Mouse (Mus musculus) G1E (cell line): Measurements from ENCODE around the gene Ovgp1. TPM values are rescaled to one million over a fixed set of nuclear protein-coding genes. Genes with fewer than 3 reads are reported as not detected.

ENCODE experiments used
- ATAC-seq: 2 replicates; pipeline ENCODE4 v1.8.0; 2016; ENCODE audit warnings: mild to moderate bottlenecking; ENCODE audit not compliant: insufficient number of reproducible peaks, poor library complexity, low FRiP score, severe bottlenecking; ENCODE audit errors: extremely low read depth
- DNase-seq: peaks from one replicate; pipeline ENCODE4 v3.0.0; 2012; ENCODE audit warnings: low spot score
- H3K27me3 ChIP-seq: 2 replicates; pipeline ENCODE4 v1.6.1; 2012; ENCODE audit warnings: mild to moderate bottlenecking, low read length, inconsistent platforms; ENCODE audit not compliant: insufficient read depth
- H3K36me3 ChIP-seq: replicated peaks from 2 replicates; pipeline ENCODE3; 2012; ENCODE audit warnings: mild to moderate bottlenecking, inconsistent platforms
- H3K4me1 ChIP-seq: 2 replicates; pipeline ENCODE4 v1.6.1; 2012; ENCODE audit warnings: low read depth, low read length, inconsistent platforms, mixed read lengths; ENCODE audit not compliant: insufficient read depth
- H3K4me3 ChIP-seq: 2 replicates; pipeline ENCODE4 v1.5.1; 2012; ENCODE audit warnings: low read depth, mild to moderate bottlenecking, inconsistent platforms, low read length, moderate library complexity, mixed read lengths
- H3K9me3 ChIP-seq: replicated peaks from 2 replicates; pipeline ENCODE4 v1.6.1; 2012; ENCODE audit warnings: inconsistent platforms
- CTCF ChIP-seq: IDR thresholded peaks from 2 replicates; pipeline ENCODE4 v1.5.1; 2012; ENCODE audit warnings: low read depth, low read length, inconsistent platforms, mixed read lengths
- GATA1 ChIP-seq: IDR thresholded peaks from 2 replicates; pipeline ENCODE4 v1.6.1; 2012; ENCODE audit warnings: borderline replicate concordance, low read length, inconsistent platforms, mixed read lengths
- GATA2 ChIP-seq: IDR thresholded peaks from 2 replicates; pipeline ENCODE4 v1.6.1; 2012; ENCODE audit warnings: low read depth, low read length, inconsistent platforms, borderline replicate concordance
- POLR2AphosphoS5 ChIP-seq: IDR thresholded peaks from 2 replicates; pipeline ENCODE4 v1.6.1; 2012; ENCODE audit warnings: low read depth, low read length, inconsistent platforms; ENCODE audit not compliant: insufficient replicate concordance
- TAL1 ChIP-seq: conservative IDR thresholded peaks from 2 replicates; pipeline ENCODE4 v1.6.1; 2012; ENCODE audit warnings: low read depth, low read length, inconsistent platforms, mixed read lengths
- polyA plus RNA-seq: library from polyadenylated mRNA; stranded (reverse); fragments of >175 nt; gene quantifications from 2 replicates; pipeline ENCODE4 v1.2.3, GENCODE M21; 2012
- total RNA-seq, 2 experiments: library from RNA; stranded (forward) in 1 of 2; stranded (reverse) in 1 of 2; fragments of 200-1000 nt in 1 of 2; fragments of >200 nt in 1 of 2; fragmentation: Nextera tagmentation in 1 of 2; gene quantifications; 2 replicates each; pipeline ENCODE4 v1.2.3; 2014 to 2017

Gene Ovgp1
- total and polyA plus RNA-seq, 3 experiments = 0.22 to 3.4 (median 0.33) TPM

DNA sequence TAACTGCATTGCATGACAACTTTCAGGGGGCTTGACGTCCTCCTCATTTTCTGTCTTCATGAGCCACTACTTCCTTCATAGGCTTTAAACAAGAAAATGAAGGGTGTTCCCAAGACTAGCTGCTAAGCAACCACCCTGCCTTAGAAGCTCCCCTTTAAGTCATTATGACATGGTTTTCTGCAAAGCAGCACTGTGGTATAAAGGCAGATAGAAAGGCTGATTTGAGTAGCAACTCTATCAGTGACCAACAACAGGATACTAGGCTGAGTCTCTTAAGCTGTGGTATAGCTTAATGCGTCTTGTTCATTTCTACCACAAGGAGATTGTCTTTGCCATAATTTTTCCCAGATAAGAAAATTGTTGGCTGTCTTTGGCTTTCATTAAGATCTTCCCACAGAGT lies 41.0 kb downstream of the Ovgp1 start, which contains the start of gene Pifo:
Pifo (minus strand) TSS at position 101 of the 400 bp plus-strand sequence.
- H3K9me3 ChIP-seq = no peaks in the 10 kb centered on the region
- no peak for DNase-seq
- H3K27me3 ChIP-seq = no peaks in the 10 kb centered on the region
- H3K4me3 ChIP-seq = no peak within 1 kb of the TSS
- H3K4me1 ChIP-seq = no peaks in the 10 kb centered on the region
- H3K36me3 ChIP-seq = no peaks in the 10 kb centered on the region
- no peak for ATAC-seq
- TF ChIP-seq CTCF (no peak), GATA2 (no peak), TAL1 (no peak), POLR2AphosphoS5 (no peak), GATA1 (no peak)

DNA sequence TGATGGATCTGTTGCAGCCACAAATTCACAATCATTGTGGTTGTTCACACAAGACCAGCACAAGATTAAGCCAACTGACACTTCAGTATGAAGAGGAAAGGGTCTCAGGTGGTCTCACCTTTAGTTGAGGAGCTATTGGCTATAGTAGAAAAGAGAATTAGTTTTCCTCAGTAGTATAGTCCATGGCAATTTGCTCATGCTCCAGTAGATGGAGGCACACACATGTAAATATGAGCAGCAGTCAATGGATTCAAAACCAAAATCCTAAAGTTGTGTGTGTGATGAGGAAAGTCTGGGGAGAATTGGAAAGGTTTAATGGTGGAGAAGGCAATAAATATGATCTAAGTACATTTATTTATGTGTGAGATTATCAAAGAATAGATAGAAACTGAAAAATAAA lies 48.3 kb downstream of the Ovgp1 start:
- DNase-seq = no peak
- no peaks in the 10 kb centered on the region for H3K36me3 ChIP-seq

DNA sequence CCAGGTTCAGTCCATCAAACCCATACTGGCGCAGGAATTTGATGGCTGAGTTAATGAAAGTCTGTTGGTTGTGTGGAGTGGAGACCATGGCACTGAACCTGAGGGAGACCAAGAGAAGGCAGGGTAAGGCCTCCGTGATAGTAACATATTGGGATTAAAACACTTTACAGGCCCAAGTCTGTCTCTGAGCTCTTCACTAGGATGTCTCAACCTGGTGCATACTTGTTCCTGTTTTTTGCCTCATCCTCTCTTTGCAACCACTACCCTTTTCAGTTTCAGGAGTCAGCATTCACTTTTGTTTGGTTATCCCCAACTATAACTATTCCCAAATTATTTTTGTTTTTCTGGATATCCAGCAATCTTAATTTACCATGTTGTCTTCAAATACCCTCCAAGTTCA lies 50.6 kb downstream of the Ovgp1 start:
- Histone ChIP-seq H3K4me3 (no peak overlapping the region), H3K9me3 (no peaks in the 10 kb centered on the region), H3K27me3 (no peaks in the 10 kb centered on the region; the same call in 1 of the 2 replicates), H3K4me1 (no peaks in the 10 kb centered on the region), H3K36me3 (no peaks in the 10 kb centered on the region)
- TF ChIP-seq TAL1 (no peak), GATA2 (no peak), GATA1 (no peak), CTCF (no peak), POLR2AphosphoS5 (no peak)
- no peak for ATAC-seq
- no peak for DNase-seq

More for the DNA sequence above, 48.3 kb downstream of the Ovgp1 start:
- H3K27me3 ChIP-seq = no peaks in the 10 kb centered on the region; the same call in 1 of the 2 replicates
- H3K9me3 ChIP-seq = no peaks in the 10 kb centered on the region
- no peaks in the 10 kb centered on the region for H3K4me1 ChIP-seq
- ATAC-seq = no peak
- H3K4me3 ChIP-seq = no peak overlapping the region
- TF ChIP-seq CTCF (no peak), GATA1 (no peak), GATA2 (no peak), TAL1 (no peak), POLR2AphosphoS5 (no peak)

DNA sequence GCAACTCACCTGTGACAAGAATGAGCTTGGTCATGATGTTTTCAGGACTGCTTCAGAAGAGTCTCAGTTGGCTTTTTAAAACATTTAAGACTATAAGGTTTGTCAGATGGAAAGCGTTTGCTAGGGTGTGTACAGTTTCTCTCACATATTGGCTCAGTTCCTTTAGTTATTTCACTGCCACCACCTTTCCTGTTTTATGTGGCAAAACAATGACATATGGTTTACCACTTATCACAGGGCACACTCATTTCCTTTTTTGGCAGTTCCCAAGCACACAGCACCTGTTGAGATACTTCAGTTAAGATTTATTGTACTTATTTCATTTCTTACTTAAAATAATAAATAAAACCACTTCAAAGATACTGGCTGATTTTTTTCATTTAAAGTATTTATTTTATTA lies 59.3 kb downstream of the Ovgp1 start, which contains the start of gene Chil5:
Chil5 (minus strand) TSS at position 34 of the 400 bp plus-strand sequence.
- Histone ChIP-seq H3K4me1 (no peaks in the 10 kb centered on the region), H3K36me3 (no peaks in the 10 kb centered on the region), H3K27me3 (no peaks in the 10 kb centered on the region), H3K4me3 (no peak within 1 kb of the TSS), H3K9me3 (no peaks in the 10 kb centered on the region)
- ATAC-seq (no peak), DNase-seq (no peak)
- TF ChIP-seq GATA2 (no peak), GATA1 (no peak)

Other genes with a start within 250 kb of the Ovgp1 start
- 97.7 and 124 TPM in 2 replicates for gene Rap1a, start 172.4 kb upstream of the Ovgp1 start, total RNA-seq (2014; fragmentation: Nextera tagmentation)
- gene Rap1a, start 172.4 kb upstream of the Ovgp1 start, total RNA-seq (2017) = 105 and 121 TPM in 2 replicates
- gene Rap1a, start 172.4 kb upstream of the Ovgp1 start, polyA plus RNA-seq = 11.5 and 17.7 TPM in 2 replicates
- 1.4 TPM in 1 of 2 replicates, not detected in the other for gene Adora3, start 102.9 kb upstream of the Ovgp1 start, total RNA-seq (2014; fragmentation: Nextera tagmentation)
- 17.4 and 19.3 TPM in 2 replicates for gene Adora3, start 102.9 kb upstream of the Ovgp1 start, total RNA-seq (2017)
- gene Adora3, start 102.9 kb upstream of the Ovgp1 start, polyA plus RNA-seq = not detected in 2 replicates
- not detected in 2 replicates for gene Tmigd3, start 102.8 kb upstream of the Ovgp1 start, total RNA-seq (2014; fragmentation: Nextera tagmentation)
- 1.3 and 5.5 TPM in 2 replicates for gene Tmigd3, start 102.8 kb upstream of the Ovgp1 start, total RNA-seq (2017)
- gene Tmigd3, start 102.8 kb upstream of the Ovgp1 start, polyA plus RNA-seq = 0.05 TPM in 1 of 2 replicates, not detected in the other
- gene I830077J02Rik, start 41.0 kb upstream of the Ovgp1 start, total RNA-seq (2014; fragmentation: Nextera tagmentation) = 34.4 and 36.8 TPM in 2 replicates
- 32.6 and 33.1 TPM in 2 replicates for gene I830077J02Rik, start 41.0 kb upstream of the Ovgp1 start, total RNA-seq (2017)
- 0.98 and 1.6 TPM in 2 replicates for gene I830077J02Rik, start 41.0 kb upstream of the Ovgp1 start, polyA plus RNA-seq
- gene Wdr77, start 14.3 kb upstream of the Ovgp1 start, total RNA-seq (2014; fragmentation: Nextera tagmentation) = 59.9 and 68.9 TPM in 2 replicates
- gene Wdr77, start 14.3 kb upstream of the Ovgp1 start, total RNA-seq (2017) = 42.7 and 45.2 TPM in 2 replicates
- 60.0 and 68.1 TPM in 2 replicates for gene Wdr77, start 14.3 kb upstream of the Ovgp1 start, polyA plus RNA-seq
- gene Atp5f1, start 13.6 kb upstream of the Ovgp1 start, total RNA-seq (2014; fragmentation: Nextera tagmentation) = 239 and 247 TPM in 2 replicates
- gene Atp5f1, start 13.6 kb upstream of the Ovgp1 start, total RNA-seq (2017) = 853 and 891 TPM in 2 replicates
- 110 and 140 TPM in 2 replicates for gene Atp5f1, start 13.6 kb upstream of the Ovgp1 start, polyA plus RNA-seq
- not detected in 2 replicates for gene Pifo, start 40.9 kb downstream of the Ovgp1 start, total RNA-seq (2014; fragmentation: Nextera tagmentation)
- gene Pifo, start 40.9 kb downstream of the Ovgp1 start, total RNA-seq (2017) = not detected in 2 replicates
- gene Pifo, start 40.9 kb downstream of the Ovgp1 start, polyA plus RNA-seq = not detected in 2 replicates
- not detected in 2 replicates for gene Chil5, start 59.1 kb downstream of the Ovgp1 start, total RNA-seq (2014; fragmentation: Nextera tagmentation)
- gene Chil5, start 59.1 kb downstream of the Ovgp1 start, total RNA-seq (2017) = not detected in 2 replicates
- gene Chil5, start 59.1 kb downstream of the Ovgp1 start, polyA plus RNA-seq = not detected in 2 replicates
- not detected in 2 replicates for gene Chia1, start 139.5 kb downstream of the Ovgp1 start, total RNA-seq (2014; fragmentation: Nextera tagmentation)
- gene Chia1, start 139.5 kb downstream of the Ovgp1 start, total RNA-seq (2017) = not detected in 2 replicates
- gene Chia1, start 139.5 kb downstream of the Ovgp1 start, polyA plus RNA-seq = not detected in 2 replicates
- gene Chil3, start 193.9 kb downstream of the Ovgp1 start, total RNA-seq (2014; fragmentation: Nextera tagmentation) = not detected in 2 replicates
- gene Chil3, start 193.9 kb downstream of the Ovgp1 start, total RNA-seq (2017) = not detected in 2 replicates
- gene Chil3, start 193.9 kb downstream of the Ovgp1 start, polyA plus RNA-seq = not detected in 2 replicates
- not detected in 2 replicates for gene Chil4, start 245.8 kb downstream of the Ovgp1 start, total RNA-seq (2014; fragmentation: Nextera tagmentation)
- gene Chil4, start 245.8 kb downstream of the Ovgp1 start, total RNA-seq (2017) = 0.11 TPM in 1 of 2 replicates, not detected in the other
- not detected in 2 replicates for gene Chil4, start 245.8 kb downstream of the Ovgp1 start, polyA plus RNA-seq